8 mouse cellular contexts compared by ENCODE assay signal in genomic region chr16:10192679-10193506, GRCm38 (mm10). TPM values are rescaled to one million over a fixed set of nuclear protein-coding genes. Genes with fewer than 3 reads are reported as not detected.
DNase-seq lines count a peak whose midpoint lies in the region; ATAC-seq and TF ChIP-seq lines count a peak whose summit lies in the region.

Gene Atf7ip2 (plus strand): TSS chr16:10192712.

- H3K4me3 ChIP-seq in cerebellum, adult 2 months (replicated peaks; ENCODE audit: insufficient read depth, low read depth, low read length), result peak within 1 kb of the TSS; percentile 43
- H3K4me3 ChIP-seq in forebrain, postnatal 0 days (ENCODE audit: low read depth, low read length), result peak within 1 kb of the TSS; percentile 52
- peak within 1 kb of the TSS; percentile 65 for H3K4me3 ChIP-seq in liver, embryonic 13.5 days (replicated peaks)
- peak within 1 kb of the TSS; percentile 45 for H3K4me3 ChIP-seq in neural tube, embryonic 11.5 days (ENCODE audit: low read depth, low read length)
- H3K4me3 ChIP-seq in testis, adult 2 months (ENCODE audit: control insufficient read depth, low read depth, low read length), result peak within 1 kb of the TSS; percentile 95

- DNase-seq in Muller cell, postnatal 12 days (ENCODE audit: inconsistent ontology term), result peak; percentile 97
- DNase-seq in cerebellum, adult 2 months, result peak; percentile 75 to 82
- peak; percentile 77 for DNase-seq in forebrain, postnatal 0 days
- DNase-seq in heart, postnatal 14 days, result peak; percentile 90 to 93
- peak; percentile 95 to 96 for DNase-seq in kidney, postnatal 4 days
- peak; percentile 74 for DNase-seq in liver, embryonic 13.5 days
- peak; percentile 91 for DNase-seq in neural tube, embryonic 11.5 days (ENCODE audit: low spot score)

- WGBS in cerebellum, adult 2 months, result 2% methylated on average over 62 of the region's 63 CpGs
- 2% methylated on average over 63 of the region's 63 CpGs for WGBS in forebrain, postnatal 0 days
- 1% methylated on average over 63 of the region's 63 CpGs for whole genome bisulfite sequencing in liver, embryonic 13.5 days (ENCODE audit: insufficient replicate concordance)
- under 1% methylated on average over 63 of the region's 63 CpGs for WGBS in neural tube, embryonic 11.5 days

- peak; percentile 91 for ATAC-seq in forebrain, postnatal 0 days
- peak; percentile 98 for ATAC-seq in liver, embryonic 13.5 days (ENCODE audit: low read depth)
- peak; percentile 100 for ATAC-seq in neural tube, embryonic 11.5 days (ENCODE audit: insufficient read depth, low FRiP score, low TSS enrichment)

- TF ChIP-seq POLR2A in cerebellum, adult 2 months (IDR thresholded peaks at IDR 0.05; ENCODE audit: borderline replicate concordance, insufficient read depth, low read length), result no peak
- peak; percentile 83 for TF ChIP-seq POLR2A in testis, adult 2 months (IDR thresholded peaks at IDR 0.05; ENCODE audit: control insufficient read depth, low read depth, low read length)

- peak within 1 kb of the TSS; percentile 83 for H3K4me2 ChIP-seq in forebrain, postnatal 0 days (ENCODE audit: low read depth)
- H3K4me2 ChIP-seq in liver, embryonic 13.5 days, result peak within 1 kb of the TSS; percentile 89
- peak within 1 kb of the TSS; percentile 98 for H3K4me2 ChIP-seq in neural tube, embryonic 11.5 days (ENCODE audit: low read depth)

- H3K36me3 ChIP-seq in forebrain, postnatal 0 days (ENCODE audit: insufficient read depth), result no peaks in the 10 kb centered on the region
- no peaks in the 10 kb centered on the region for H3K36me3 ChIP-seq in liver, embryonic 13.5 days
- H3K36me3 ChIP-seq in neural tube, embryonic 11.5 days (ENCODE audit: control insufficient read depth, insufficient read depth, low read length), result no peaks in the 10 kb centered on the region
- H3K36me3 ChIP-seq in testis, adult 2 months (ENCODE audit: control insufficient read depth, insufficient read depth, low read length), result no peaks in the 10 kb centered on the region

- intact Hi-C loops in heart, postnatal 14 days (cut with DNase I), result no loop called here

- no peaks in the 10 kb centered on the region for H3K4me1 ChIP-seq in cerebellum, adult 2 months (ENCODE audit: control insufficient read depth, insufficient read depth, low read length)
- no peaks in the 10 kb centered on the region for H3K4me1 ChIP-seq in forebrain, postnatal 0 days (ENCODE audit: insufficient read depth)
- H3K4me1 ChIP-seq in liver, embryonic 13.5 days (replicated peaks), result peaks cover 10% of the 10 kb centered on the region
- no peaks in the 10 kb centered on the region; the same call in 1 of the 2 replicates for H3K4me1 ChIP-seq in neural tube, embryonic 11.5 days (ENCODE audit: control insufficient read depth, insufficient read depth, low read length)
- peaks cover 10% of the 10 kb centered on the region for H3K4me1 ChIP-seq in testis, adult 2 months (ENCODE audit: control insufficient read depth, insufficient read depth, low read length)

- peak within 1 kb of the TSS; percentile 47 for H3K9ac ChIP-seq in forebrain, postnatal 0 days
- peak within 1 kb of the TSS; percentile 61; the same call in 1 of the 2 replicates for H3K9ac ChIP-seq in liver, embryonic 13.5 days
- H3K9ac ChIP-seq in neural tube, embryonic 11.5 days (ENCODE audit: low read length), result peak within 1 kb of the TSS; percentile 41

- no peak within 1 kb of the TSS for H3K27ac ChIP-seq in cerebellum, adult 2 months (ENCODE audit: insufficient read depth, low read length)
- H3K27ac ChIP-seq in forebrain, postnatal 0 days (ENCODE audit: low read depth, low read length), result no peak within 1 kb of the TSS
- H3K27ac ChIP-seq in liver, embryonic 13.5 days, result no peak within 1 kb of the TSS
- no peak within 1 kb of the TSS for H3K27ac ChIP-seq in neural tube, embryonic 11.5 days (ENCODE audit: low read depth, low read length)
- H3K27ac ChIP-seq in testis, adult 2 months (ENCODE audit: control insufficient read depth, insufficient read depth, low read depth, low read length), result peak within 1 kb of the TSS; percentile 95

- peaks cover 7% of the 10 kb centered on the region; the same call in 1 of the 2 replicates for H3K9me3 ChIP-seq in forebrain, postnatal 0 days (ENCODE audit: low read length)
- 0 out of 2 replicates have a peak, but pooled peaks cover 3% of the 10 kb centered on the region for H3K9me3 ChIP-seq in liver, embryonic 13.5 days (replicated peaks)
- H3K9me3 ChIP-seq in neural tube, embryonic 11.5 days (ENCODE audit: control insufficient read depth, low read length), result peaks cover 3% of the 10 kb centered on the region; the same call in 1 of the 2 replicates

- no peak for TF ChIP-seq CTCF in cerebellum, adult 2 months (IDR thresholded peaks at IDR 0.05; ENCODE audit: borderline replicate concordance, insufficient read depth, low read depth, low read length)
- no peak for TF ChIP-seq CTCF in forebrain, postnatal 0 days (IDR thresholded peaks at IDR 0.05; ENCODE audit: low read depth)
- TF ChIP-seq CTCF in testis, adult 2 months (IDR thresholded peaks at IDR 0.05; ENCODE audit: control insufficient read depth, insufficient read depth, insufficient replicate concordance, low read depth, low read length), result no peak

- H3K27me3 ChIP-seq in cerebellum, adult 2 months (ENCODE audit: control insufficient read depth, insufficient read depth, low read length), result peaks cover 2% of the 10 kb centered on the region; the same call in 1 of the 2 replicates
- H3K27me3 ChIP-seq in forebrain, postnatal 0 days (ENCODE audit: insufficient read depth, low read length), result no peaks in the 10 kb centered on the region
- peaks cover 12% of the 10 kb centered on the region; the same call in 1 of the 2 replicates for H3K27me3 ChIP-seq in liver, embryonic 13.5 days
- no peaks in the 10 kb centered on the region for H3K27me3 ChIP-seq in neural tube, embryonic 11.5 days (ENCODE audit: control insufficient read depth, insufficient read depth, low read length)
- no peaks in the 10 kb centered on the region for H3K27me3 ChIP-seq in testis, adult 2 months (ENCODE audit: control insufficient read depth, insufficient read depth, low read length)

RNA-seq across cellular contexts. Expression of gene Atf7ip2, which starts in this region (rescaled TPM):
- polyA plus RNA-seq in cerebellum, adult 2 months (2012; rRNA removed), result 0.03 and 0.05 TPM in 2 replicates
- total RNA-seq in forebrain, postnatal 0 days (2014; rRNA removed), result 0.38 and 0.46 TPM in 2 replicates
- polyA plus RNA-seq in forebrain, postnatal 0 days (2015; fragmentation: Nextera tagmentation; extraction: Ambion mirVana), result 0.16 and 0.22 TPM in 2 replicates
- total RNA-seq in heart, postnatal 14 days (2021), result not detected
- polyA plus RNA-seq in liver, embryonic 13.5 days (2015; fragmentation: Nextera tagmentation; extraction: Ambion mirVana), result 0.22 and 0.38 TPM in 2 replicates
- polyA plus RNA-seq in neural tube, embryonic 11.5 days (2014; fragmentation: Nextera tagmentation; extraction: Ambion mirVana), result 0.90 and 1.1 TPM in 2 replicates
- polyA plus RNA-seq in testis, adult 2 months (2012; rRNA removed), result 7.4 and 8.2 TPM in 2 replicates

Comparison
In these comparisons a context has a peak if more than half of its experiments do, and no peak if none do; other contexts are left out.
1. Peak in DNase-seq and H3K4me3 ChIP-seq in cerebellum, adult 2 months; RNA of the gene not detected or under 1 TPM.
2. Peak in DNase-seq, ATAC-seq, H3K4me3 ChIP-seq, H3K9ac ChIP-seq and H3K4me2 ChIP-seq in forebrain, postnatal 0 days; RNA of the gene not detected or under 1 TPM.
3. Peak in DNase-seq in heart, postnatal 14 days; RNA of the gene not detected or under 1 TPM.
4. Peak in DNase-seq, ATAC-seq, H3K4me3 ChIP-seq, H3K9ac ChIP-seq and H3K4me2 ChIP-seq in liver, embryonic 13.5 days; RNA of the gene not detected or under 1 TPM.
5. H3K4me3 ChIP-seq: peak in every context shown above with its lines; median percentile 95 in testis, adult 2 months; 65 in liver, embryonic 13.5 days; 52 in forebrain, postnatal 0 days; 45 in neural tube, embryonic 11.5 days; 43 in cerebellum, adult 2 months.